Mouse (Mus musculus): Measurements from ENCODE around the gene B4galnt2.

DNA sequence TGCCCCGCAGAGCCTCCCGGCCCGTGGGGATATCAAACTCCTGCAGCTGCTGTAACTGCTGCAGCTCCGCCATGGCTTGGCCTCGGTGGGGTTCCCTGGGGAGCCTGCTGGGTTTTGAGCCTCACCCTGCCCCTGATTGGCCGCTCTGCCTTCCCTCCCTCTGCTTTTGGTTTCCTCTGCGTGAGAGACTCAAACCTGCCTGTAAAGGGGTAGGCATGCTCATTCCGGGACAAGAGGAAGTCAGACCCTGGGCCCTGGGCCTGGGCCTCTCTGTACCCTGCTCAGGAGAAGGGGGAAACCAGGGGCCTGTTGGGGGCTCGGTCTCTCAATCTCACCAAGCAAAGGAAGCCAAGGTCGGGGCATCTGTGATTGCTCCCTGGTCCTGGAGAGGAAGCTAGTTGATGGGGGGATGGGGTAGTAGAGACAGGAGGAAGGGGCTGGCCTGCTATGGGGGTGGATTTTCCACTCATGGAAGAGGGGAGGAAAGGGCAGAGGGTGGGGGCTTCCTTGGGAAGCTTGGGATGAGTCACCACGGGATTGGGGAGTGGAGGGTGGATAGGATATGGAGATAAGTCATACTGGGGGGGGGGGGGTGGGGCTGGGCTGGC is 72.5 kb downstream of the B4galnt2 start, which contains the start of gene Abi3:
- no peak for TF ChIP-seq CTCF (IDR thresholded peaks at IDR 0.05; ENCODE audit: extremely low read depth, insufficient read depth, low read length)
- TF ChIP-seq POLR2A (IDR thresholded peaks at IDR 0.05; ENCODE audit: extremely low read depth, insufficient read depth, low read length): 0 out of 2 replicates have a peak, but pooled peaks have one; percentile 15

Data from cortical plate, adult 2 months (tissue).